Mouse (Mus musculus): ENCODE results near the gene Haao. TPM values are rescaled to one million over a fixed set of nuclear protein-coding genes. Genes with fewer than 3 reads are reported as not detected.

The Haao gene
- polyA plus RNA-seq, 1 experiment from 2014 or later = not detected

DNA sequence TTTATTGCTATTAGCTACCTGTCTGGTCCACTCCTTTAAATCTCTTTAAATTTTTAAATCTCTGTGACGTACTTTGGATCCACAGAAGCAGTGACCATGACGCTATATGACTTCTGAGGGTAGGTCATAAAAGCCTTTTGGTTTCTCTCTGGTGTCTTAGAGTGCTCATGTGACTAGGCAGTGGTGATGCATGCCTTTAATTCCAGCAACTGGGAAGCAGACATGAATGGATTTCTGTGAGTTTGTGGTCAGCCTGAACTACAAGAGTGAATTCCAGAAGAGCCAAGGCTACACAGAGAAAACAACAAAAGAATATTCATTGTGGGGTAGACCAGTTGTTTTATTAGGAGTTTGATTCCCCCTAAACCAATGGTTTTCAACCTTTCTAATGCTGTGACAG is 35.0 kb upstream of the Haao start:
- no peaks in the 10 kb centered on the region for H3K9me3 ChIP-seq
- DNase-seq (ENCODE audit: low spot score) = no peak
- no peak overlapping the region for H3K27ac ChIP-seq (replicated peaks)
- no peaks in the 10 kb centered on the region for H3K36me3 ChIP-seq (replicated peaks)
- no peaks in the 10 kb centered on the region for H3K4me1 ChIP-seq
- 92% methylated on average over 2 of the region's 2 CpGs for WGBS
- no peak overlapping the region for H3K4me3 ChIP-seq
- no peaks in the 10 kb centered on the region for H3K27me3 ChIP-seq (replicated peaks; ENCODE audit: low read depth, poor library complexity, severe bottlenecking)

DNA sequence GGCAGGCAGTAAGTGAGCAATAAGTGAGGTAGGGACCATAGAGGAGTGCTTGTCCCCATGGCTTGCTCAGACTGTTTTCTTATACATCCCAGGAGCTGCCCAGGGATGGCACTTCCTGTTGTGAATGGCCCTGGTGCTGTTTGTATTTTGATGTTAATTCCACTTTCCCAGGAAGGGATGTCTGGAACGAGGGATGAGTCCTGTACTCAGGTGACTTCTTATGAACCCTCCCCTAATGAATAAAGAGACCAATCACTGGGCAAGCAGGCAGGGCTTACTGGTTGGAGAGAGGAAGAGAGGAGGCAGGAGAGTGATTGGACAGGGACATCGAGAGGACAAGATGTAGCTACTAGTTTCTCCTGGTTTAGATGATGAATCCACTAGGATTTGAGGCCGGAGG is 33.3 kb upstream of the Haao start:
- DNase-seq (ENCODE audit: low spot score) = no peak
- H3K9me3 ChIP-seq = peaks cover 11% of the 10 kb centered on the region
- no peak overlapping the region for H3K27ac ChIP-seq (replicated peaks)
- H3K36me3 ChIP-seq (replicated peaks) = no peaks in the 10 kb centered on the region
- no peak overlapping the region for H3K4me3 ChIP-seq
- H3K27me3 ChIP-seq (replicated peaks; ENCODE audit: low read depth, poor library complexity, severe bottlenecking) = no peaks in the 10 kb centered on the region
- 82% methylated on average over 3 of the region's 3 CpGs for WGBS
- no peaks in the 10 kb centered on the region for H3K4me1 ChIP-seq

DNA sequence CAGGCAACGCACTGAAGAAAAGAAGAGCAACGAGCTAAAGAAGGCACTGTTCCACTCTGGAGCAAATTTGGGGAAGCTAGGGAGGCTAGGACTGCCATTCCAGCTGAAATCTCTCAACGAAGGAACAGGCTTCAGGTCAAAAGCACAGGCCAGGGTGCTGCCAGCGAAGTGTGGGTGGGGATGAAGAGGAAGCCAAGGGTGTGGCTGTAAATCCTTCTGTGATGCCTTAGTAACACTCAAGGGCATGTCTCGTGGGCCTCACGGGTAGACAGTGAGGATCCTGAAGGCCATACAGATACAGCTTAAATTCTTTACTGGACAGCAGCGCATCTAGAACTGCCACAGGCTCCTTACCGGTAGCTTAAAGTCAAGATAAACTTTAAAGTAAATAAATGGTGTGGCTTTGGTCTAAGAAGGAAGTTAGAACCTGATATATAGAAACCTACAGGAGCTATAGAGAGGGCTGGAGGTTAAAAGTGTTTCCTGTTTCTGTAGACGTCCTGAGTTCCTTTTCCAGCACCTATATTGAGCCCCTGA is 32.5 kb upstream of the Haao start:
- no peak for DNase-seq (ENCODE audit: low spot score)
- WGBS = 85% methylated on average over 9 of the region's 9 CpGs
- H3K4me1 ChIP-seq = no peaks in the 10 kb centered on the region

DNA sequence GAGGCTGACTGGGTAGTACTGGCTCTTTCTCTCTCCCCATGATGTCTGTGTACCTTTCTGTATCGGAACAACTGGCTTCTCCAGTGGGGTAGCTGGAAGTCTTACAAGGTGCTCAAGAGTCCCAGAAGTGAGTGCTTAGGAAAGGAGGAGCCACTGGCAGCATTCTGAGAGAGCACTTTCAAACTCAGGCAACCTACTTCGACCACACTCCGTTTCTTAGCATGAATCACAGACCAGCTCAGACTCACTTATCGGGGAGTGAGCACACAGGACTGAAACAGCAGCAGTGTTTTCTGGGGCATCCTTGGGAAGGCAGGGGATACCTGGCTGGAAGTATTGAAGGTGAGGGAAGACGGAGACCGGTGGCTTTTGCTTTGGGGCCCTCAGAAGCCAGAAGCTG is 31.9 kb upstream of the Haao start:
- DNase-seq (ENCODE audit: low spot score) = no peak
- H3K36me3 ChIP-seq (replicated peaks) = no peaks in the 10 kb centered on the region
- H3K27ac ChIP-seq (replicated peaks) = no peak overlapping the region
- H3K4me3 ChIP-seq = no peak overlapping the region
- H3K27me3 ChIP-seq (replicated peaks; ENCODE audit: low read depth, poor library complexity, severe bottlenecking) = no peaks in the 10 kb centered on the region
- 95% methylated on average over 6 of the region's 6 CpGs for WGBS
- H3K9me3 ChIP-seq = peaks cover 15% of the 10 kb centered on the region
- no peaks in the 10 kb centered on the region for H3K4me1 ChIP-seq

More for the DNA sequence above, 32.5 kb upstream of the Haao start:
- H3K27me3 ChIP-seq (replicated peaks; ENCODE audit: low read depth, poor library complexity, severe bottlenecking) = no peaks in the 10 kb centered on the region
- no peak overlapping the region for H3K27ac ChIP-seq (replicated peaks)
- no peaks in the 10 kb centered on the region for H3K36me3 ChIP-seq (replicated peaks)
- peaks cover 13% of the 10 kb centered on the region for H3K9me3 ChIP-seq
- H3K4me3 ChIP-seq = no peak overlapping the region

DNA sequence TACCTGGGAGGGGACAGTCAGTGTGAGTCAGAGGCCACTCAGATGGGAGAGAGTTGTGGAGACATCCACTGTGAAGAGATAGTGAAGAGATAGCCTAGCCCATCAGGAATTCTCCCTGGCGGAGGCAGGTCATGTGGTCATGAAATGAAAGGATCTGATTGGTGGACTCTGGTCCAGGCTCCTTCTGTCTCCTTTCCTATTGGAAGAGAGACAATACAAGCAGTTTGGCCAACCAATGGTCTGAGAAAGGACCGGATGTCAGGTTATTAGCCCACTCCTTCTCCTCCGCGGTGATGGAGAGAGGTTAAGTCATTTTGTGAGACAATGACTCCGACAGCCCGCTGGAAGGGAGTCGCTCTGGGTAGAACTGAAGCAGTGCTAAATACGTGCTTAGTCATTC is 26.8 kb upstream of the Haao start:
- no peak for DNase-seq (ENCODE audit: low spot score)
- Histone ChIP-seq H3K27me3 (replicated peaks; ENCODE audit: low read depth, poor library complexity, severe bottlenecking) (no peaks in the 10 kb centered on the region), H3K36me3 (replicated peaks) (no peaks in the 10 kb centered on the region), H3K4me1 (peaks cover 12% of the 10 kb centered on the region), H3K27ac (replicated peaks) (no peak overlapping the region), H3K4me3 (no peak overlapping the region), H3K9me3 (peaks cover 15% of the 10 kb centered on the region)
- 73% methylated on average over 8 of the region's 8 CpGs for WGBS

DNA sequence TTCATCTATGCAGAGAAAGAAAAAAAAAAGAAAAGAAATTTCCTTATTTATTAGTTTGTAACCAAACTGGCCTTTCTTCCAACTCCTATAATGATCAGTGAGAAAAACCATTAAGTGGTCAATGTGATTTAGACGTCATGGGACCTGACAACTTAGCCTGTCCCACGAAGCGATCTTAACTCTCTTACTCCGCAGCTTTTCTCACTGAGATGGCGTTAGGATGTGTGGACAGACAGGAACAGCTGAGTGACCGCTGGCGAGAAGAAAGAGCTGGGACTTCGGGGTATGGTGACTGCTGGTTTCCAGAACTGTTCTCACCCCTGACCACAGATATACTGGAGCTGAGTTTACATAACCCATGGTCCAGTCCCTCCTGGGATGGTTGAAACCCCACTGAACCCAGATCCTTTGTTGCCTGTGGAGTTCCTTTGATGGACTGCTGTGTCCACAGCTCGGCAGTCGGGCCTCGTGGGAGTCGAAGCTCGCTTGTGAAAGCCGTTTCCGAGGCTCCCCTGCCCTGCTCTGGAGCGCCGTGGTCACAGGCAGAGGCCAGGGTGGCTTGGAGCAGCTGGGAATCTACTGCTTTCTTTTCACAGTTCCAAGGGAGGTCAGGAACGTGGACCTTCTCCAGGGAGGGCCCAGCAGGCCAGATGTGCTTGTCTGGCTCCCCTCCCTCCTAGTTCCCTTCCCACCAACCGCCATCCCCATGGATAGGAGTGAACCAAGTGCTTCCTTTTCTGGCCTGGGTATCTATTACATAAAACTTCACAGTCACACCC is 25.8 kb upstream of the Haao start:
- no peaks in the 10 kb centered on the region for H3K27me3 ChIP-seq (replicated peaks; ENCODE audit: low read depth, poor library complexity, severe bottlenecking)
- peaks cover 16% of the 10 kb centered on the region for H3K4me1 ChIP-seq
- 78% methylated on average over 19 of the region's 19 CpGs for WGBS
- no peak overlapping the region for H3K4me3 ChIP-seq
- H3K9me3 ChIP-seq = peaks cover 15% of the 10 kb centered on the region
- peak overlapping the region; percentile 63 for H3K27ac ChIP-seq (replicated peaks)
- DNase-seq (ENCODE audit: low spot score) = no peak
- no peaks in the 10 kb centered on the region for H3K36me3 ChIP-seq (replicated peaks)

DNA sequence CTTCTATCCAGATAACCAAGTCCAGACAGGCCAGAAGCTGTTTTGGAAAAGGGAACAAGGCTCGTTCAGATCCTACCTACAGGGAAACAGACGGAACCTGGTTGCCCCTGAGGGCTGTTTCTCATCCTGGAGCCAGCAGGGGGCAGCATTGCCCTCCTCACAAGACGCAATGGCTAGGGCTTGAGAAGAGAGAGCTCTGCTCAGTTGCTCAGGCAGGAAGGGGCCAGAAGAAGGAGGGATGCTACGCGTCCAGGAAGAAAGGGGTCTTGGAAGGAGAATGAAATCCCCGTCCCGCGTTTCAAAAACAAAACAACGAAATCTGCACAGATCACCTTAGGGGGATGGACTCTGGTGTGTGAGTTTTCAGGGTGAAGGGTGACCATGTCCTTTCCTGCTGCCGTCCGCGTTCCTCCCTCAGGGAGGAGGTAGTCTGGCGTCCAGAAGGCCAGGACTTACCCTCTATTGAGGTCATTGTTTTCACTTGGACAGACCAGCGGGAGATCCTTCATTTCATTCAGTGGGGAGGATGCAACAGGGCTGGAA is 25.1 kb upstream of the Haao start:
- peak; percentile 93 for DNase-seq (ENCODE audit: low spot score)
- Histone ChIP-seq H3K27me3 (replicated peaks; ENCODE audit: low read depth, poor library complexity, severe bottlenecking) (no peaks in the 10 kb centered on the region), H3K27ac (replicated peaks) (peak overlapping the region; percentile 55; the same call in 1 of the 2 replicates), H3K9me3 (peaks cover 15% of the 10 kb centered on the region), H3K4me1 (peaks cover 16% of the 10 kb centered on the region), H3K36me3 (replicated peaks) (no peaks in the 10 kb centered on the region), H3K4me3 (peak overlapping the region; percentile 32; the same call in 1 of the 2 replicates)
- 15% methylated on average over 14 of the region's 14 CpGs for WGBS

DNA sequence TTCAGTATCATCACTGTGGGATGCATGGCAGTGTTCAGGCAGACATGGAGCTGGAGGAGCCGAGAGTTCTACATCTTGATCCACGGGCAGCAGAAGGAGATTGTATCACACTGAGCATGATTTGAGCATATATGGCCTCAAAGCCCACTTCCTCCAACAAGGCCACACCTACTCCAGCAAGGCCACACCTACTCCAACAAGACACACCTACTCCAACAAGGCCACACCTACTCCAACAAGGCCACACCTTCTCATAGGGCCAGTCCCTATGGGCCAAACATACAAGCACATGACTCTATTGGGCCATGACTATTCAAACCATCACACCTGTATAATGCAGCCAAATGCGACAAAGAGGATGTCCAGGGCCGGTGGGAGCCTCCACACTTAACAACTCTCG is 23.6 kb upstream of the Haao start:
- no peak overlapping the region for H3K27ac ChIP-seq (replicated peaks)
- peaks cover 5% of the 10 kb centered on the region for H3K9me3 ChIP-seq
- no peak for DNase-seq (ENCODE audit: low spot score)
- H3K4me3 ChIP-seq = no peak overlapping the region
- no peaks in the 10 kb centered on the region for H3K27me3 ChIP-seq (replicated peaks; ENCODE audit: low read depth, poor library complexity, severe bottlenecking)
- H3K4me1 ChIP-seq = peaks cover 21% of the 10 kb centered on the region
- 89% methylated on average over 5 of the region's 5 CpGs for WGBS
- no peaks in the 10 kb centered on the region for H3K36me3 ChIP-seq (replicated peaks)

DNA sequence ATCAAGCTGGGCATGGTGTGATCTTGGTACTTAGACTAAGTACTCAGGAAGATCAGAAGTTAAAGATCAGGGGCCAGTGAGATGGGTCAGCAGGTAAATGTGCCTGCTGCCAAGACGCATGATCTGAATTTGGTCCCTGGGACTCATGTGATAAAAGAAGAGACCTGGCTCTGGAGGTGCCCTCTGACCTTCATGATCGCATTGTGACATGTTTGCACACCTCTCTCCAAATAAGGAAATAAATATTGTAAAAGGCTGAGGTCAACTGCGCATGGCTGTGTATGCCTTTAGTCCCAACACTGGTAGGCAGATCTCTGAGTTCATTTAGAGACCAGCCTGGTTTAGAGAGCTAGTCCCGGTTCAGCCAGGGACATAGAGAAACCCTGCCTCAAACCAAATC is 22.6 kb upstream of the Haao start:
- peaks cover 23% of the 10 kb centered on the region for H3K4me1 ChIP-seq
- WGBS = 93% methylated on average over 4 of the region's 4 CpGs
- H3K27me3 ChIP-seq (replicated peaks; ENCODE audit: low read depth, poor library complexity, severe bottlenecking) = no peaks in the 10 kb centered on the region; the same call in 1 of the 2 replicates
- no peak overlapping the region for H3K4me3 ChIP-seq
- DNase-seq (ENCODE audit: low spot score) = no peak
- peaks cover 3% of the 10 kb centered on the region for H3K9me3 ChIP-seq
- H3K36me3 ChIP-seq (replicated peaks) = no peaks in the 10 kb centered on the region
- H3K27ac ChIP-seq (replicated peaks) = no peak overlapping the region

DNA sequence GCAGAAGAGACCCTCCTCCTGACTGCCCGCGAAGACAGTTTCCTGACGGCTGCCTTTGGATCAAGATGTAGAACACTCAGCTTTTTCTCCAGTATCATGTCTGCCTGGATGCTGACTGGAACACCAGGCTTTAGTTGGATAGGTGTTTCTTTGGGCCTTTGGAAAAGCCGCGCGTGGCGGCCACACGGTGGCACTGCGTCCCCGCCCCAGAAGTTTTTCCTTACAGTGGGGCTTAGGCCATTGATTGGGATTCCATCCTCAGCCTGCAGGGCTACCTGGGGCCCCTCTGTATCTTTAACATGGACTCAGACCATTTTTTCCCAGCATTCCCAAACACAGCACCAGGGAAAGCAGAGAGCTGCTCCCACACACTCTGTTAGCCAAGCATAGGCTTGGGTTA is 18.8 kb upstream of the Haao start:
- no peaks in the 10 kb centered on the region for H3K9me3 ChIP-seq
- peak overlapping the region; percentile 31; the same call in 1 of the 2 replicates for H3K27ac ChIP-seq (replicated peaks)
- no peak overlapping the region for H3K4me3 ChIP-seq
- WGBS = 10% methylated on average over 10 of the region's 10 CpGs
- H3K36me3 ChIP-seq (replicated peaks) = no peaks in the 10 kb centered on the region
- H3K27me3 ChIP-seq (replicated peaks; ENCODE audit: low read depth, poor library complexity, severe bottlenecking) = peaks cover 23% of the 10 kb centered on the region
- peaks cover 21% of the 10 kb centered on the region for H3K4me1 ChIP-seq
- DNase-seq (ENCODE audit: low spot score) = peak; percentile 86

DNA sequence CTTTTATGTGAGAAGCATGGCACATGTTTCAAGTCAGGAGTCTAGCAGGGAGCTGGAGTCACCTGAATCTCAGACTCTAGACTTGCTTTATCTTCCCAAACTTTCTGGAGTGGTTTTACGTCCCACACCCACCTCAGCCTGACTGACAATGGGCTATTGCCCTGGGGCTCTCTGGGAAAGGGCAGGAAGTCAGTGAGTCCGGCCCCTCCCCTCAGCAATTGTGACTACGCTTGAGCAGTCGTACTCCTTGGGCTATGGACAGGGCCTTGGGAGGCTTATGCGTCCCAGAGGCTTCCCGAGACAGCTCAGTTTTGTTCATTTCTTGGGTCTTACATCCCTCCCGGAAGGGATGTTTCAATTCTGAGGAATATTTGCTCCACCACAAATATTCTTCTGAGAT is 17.6 kb upstream of the Haao start:
- Histone ChIP-seq H3K4me1 (peaks cover 21% of the 10 kb centered on the region), H3K9me3 (no peaks in the 10 kb centered on the region), H3K27ac (replicated peaks) (no peak overlapping the region), H3K27me3 (replicated peaks; ENCODE audit: low read depth, poor library complexity, severe bottlenecking) (peaks cover 23% of the 10 kb centered on the region), H3K4me3 (no peak overlapping the region), H3K36me3 (replicated peaks) (no peaks in the 10 kb centered on the region)
- no peak for DNase-seq (ENCODE audit: low spot score)
- WGBS = 56% methylated on average over 7 of the region's 7 CpGs

DNA sequence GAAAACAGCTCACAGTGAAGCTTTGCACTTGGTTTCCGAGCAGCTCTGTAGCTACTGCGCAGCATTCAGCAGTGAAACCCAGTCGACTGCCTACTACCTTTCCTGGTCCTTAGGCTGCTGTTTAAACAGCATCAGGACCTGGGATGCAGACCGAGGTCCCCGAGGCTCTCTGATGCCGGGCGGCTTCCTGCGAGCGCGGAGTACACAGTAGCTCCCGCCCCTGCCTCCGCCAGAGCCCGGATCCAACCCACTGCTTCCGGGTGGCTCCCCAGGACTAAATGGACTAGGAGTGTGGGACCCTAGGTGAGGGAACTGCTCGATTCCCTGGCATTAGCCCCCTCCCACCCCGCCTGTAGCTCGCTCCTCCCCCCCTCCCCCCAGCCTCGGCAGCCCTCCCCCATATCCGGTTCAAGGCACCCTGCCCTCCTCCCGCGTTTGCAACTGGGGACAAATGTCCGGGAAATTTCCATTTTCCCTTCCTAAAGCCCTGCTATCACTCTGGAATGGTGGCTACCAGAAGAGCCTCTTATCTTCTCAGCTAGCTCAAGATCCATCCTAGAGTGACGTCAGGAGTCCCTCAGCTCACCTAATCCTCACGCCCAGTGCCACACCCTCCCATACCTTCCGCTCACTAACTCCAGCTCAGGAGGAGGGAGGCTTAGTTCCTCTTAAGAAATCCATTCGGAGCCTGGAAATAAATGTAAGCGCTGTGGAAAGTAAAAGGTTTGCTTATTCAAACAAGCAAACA is 14.5 kb upstream of the Haao start:
- Histone ChIP-seq H3K27ac (replicated peaks) (peak overlapping the region; percentile 94), H3K4me1 (peaks cover 17% of the 10 kb centered on the region), H3K9me3 (no peaks in the 10 kb centered on the region), H3K27me3 (replicated peaks; ENCODE audit: low read depth, poor library complexity, severe bottlenecking) (peaks cover 23% of the 10 kb centered on the region), H3K4me3 (peak overlapping the region; percentile 82), H3K36me3 (replicated peaks) (no peaks in the 10 kb centered on the region)
- DNase-seq (ENCODE audit: low spot score) = peak; percentile 80
- under 1% methylated on average over 27 of the region's 27 CpGs for WGBS

Data from embryonic facial prominence, embryonic 10.5 days (tissue).